Mouse (Mus musculus) thymus, postnatal 10 days (tissue): Measurements from ENCODE around the gene Ilf2.

Source experiments
- DNase-seq, 2 experiments: peaks; one replicate each; pipeline ENCODE4 v3.0.0; 2021; ENCODE audit warnings: low spot score in 2 of 2

Ilf2 gene

GRCm38 (mm10) chr3:90475831-90476611, at the start of gene Ilf2:
Gene Ilf2 (plus strand): TSS chr3:90476126.
- DNase-seq, result peak; percentile 92 to 93

GRCm38 (mm10) chr3:90427574-90427973, 48.4 kb upstream of the Ilf2 start:
- DNase-seq, result no peak

- no peak for DNase-seq
These were observed 47.7 kb upstream of the Ilf2 start for GRCm38 (mm10) chr3:90428186-90428585.

- no peak for DNase-seq
These were observed 46.4 kb upstream of the Ilf2 start for GRCm38 (mm10) chr3:90429576-90429975.

- DNase-seq, result no peak
These were observed 43.6 kb upstream of the Ilf2 start for GRCm38 (mm10) chr3:90432348-90432747.

GRCm38 (mm10) chr3:90432811-90433219, 43.1 kb upstream of the Ilf2 start:
- DNase-seq, result peak in 1 of 2 experiments; percentile 49

GRCm38 (mm10) chr3:90433381-90434020, 42.4 kb upstream of the Ilf2 start, which contains the start of gene Ints3:
Gene Ints3 (minus strand): TSS chr3:90433622.
- DNase-seq, result peak; percentile 97 to 99

- DNase-seq, result no peak
These were observed 41.7 kb upstream of the Ilf2 start for GRCm38 (mm10) chr3:90434073-90434730.

GRCm38 (mm10) chr3:90437131-90437530, 38.8 kb upstream of the Ilf2 start:
- DNase-seq, result no peak

GRCm38 (mm10) chr3:90440756-90441155, 35.2 kb upstream of the Ilf2 start:
- DNase-seq, result no peak

- no peak for DNase-seq
These were observed 31.9 kb upstream of the Ilf2 start for GRCm38 (mm10) chr3:90443977-90444376.

GRCm38 (mm10) chr3:90445417-90446200, 30.3 kb upstream of the Ilf2 start:
- no peak for DNase-seq

GRCm38 (mm10) chr3:90446389-90447122, 29.4 kb upstream of the Ilf2 start:
- peak; percentile 30 to 37 for DNase-seq

- DNase-seq, result no peak
These were observed 28.8 kb upstream of the Ilf2 start for GRCm38 (mm10) chr3:90447123-90447494.

- DNase-seq, result no peak
These were observed 27.3 kb upstream of the Ilf2 start for GRCm38 (mm10) chr3:90448626-90449025.

GRCm38 (mm10) chr3:90450874-90451273, 25.1 kb upstream of the Ilf2 start:
- no peak for DNase-seq

- no peak for DNase-seq
These were observed 24.4 kb upstream of the Ilf2 start for GRCm38 (mm10) chr3:90451396-90452095.

GRCm38 (mm10) chr3:90454931-90455330, 21.0 kb upstream of the Ilf2 start:
- no peak for DNase-seq

GRCm38 (mm10) chr3:90459727-90460126, 16.2 kb upstream of the Ilf2 start:
- DNase-seq, result no peak

GRCm38 (mm10) chr3:90460315-90460714, 15.6 kb upstream of the Ilf2 start:
- DNase-seq, result no peak

- no peak for DNase-seq
These were observed 14.0 kb upstream of the Ilf2 start for GRCm38 (mm10) chr3:90461935-90462334.
